Mouse (Mus musculus): ENCODE data around the gene Herc1.

DNA sequence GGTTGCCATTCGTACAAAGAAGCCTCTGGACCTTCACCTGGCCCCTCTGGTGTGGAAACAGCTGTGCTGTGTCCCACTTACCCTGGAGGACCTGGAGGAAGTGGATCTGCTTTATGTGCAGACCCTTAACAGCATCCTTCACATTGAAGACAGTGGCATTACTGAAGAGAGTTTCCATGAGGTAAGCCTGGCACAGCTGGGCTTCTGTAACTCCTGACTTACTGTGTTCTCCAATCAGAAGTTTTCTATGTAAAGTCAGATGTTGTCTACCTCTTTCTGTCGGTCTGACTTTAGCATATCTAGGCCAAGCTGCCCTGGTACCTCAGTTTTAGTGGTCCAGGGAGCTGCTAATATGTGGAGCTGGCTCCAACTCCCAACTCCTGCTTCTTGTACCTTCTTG, 151.0 kb downstream of the Herc1 start:
- TF ChIP-seq CTCF (IDR thresholded peaks at IDR 0.05; ENCODE audit: low read depth, low read length) (no peak), POLR2A (IDR thresholded peaks at IDR 0.05; ENCODE audit: insufficient read depth, low read length) (no peak), EP300 (IDR thresholded peaks at IDR 0.05; ENCODE audit: insufficient read depth, low read depth, low read length) (no peak)

Measured in ES-Bruce4 (cell line).